Mouse (Mus musculus) erythroid progenitor cell, adult 5-6 weeks (primary cell): Measurements from ENCODE around the gene Slamf7. TPM values are rescaled to one million over a fixed set of nuclear protein-coding genes. Genes with fewer than 3 reads are reported as not detected.
"Not testable (repeated sequence)": the region's sequence is repeated elsewhere in the genome, so short reads cannot be mapped to it uniquely, and the experiment has no call there.

Experiments
- ATAC-seq: replicated peaks from 2 replicates; pipeline ENCODE4 v1.8.0; 2016; ENCODE audit warnings: moderate number of reproducible peaks, mild to moderate bottlenecking, moderate TSS enrichment, inconsistent platforms; ENCODE audit not compliant: poor library complexity, low FRiP score, severe bottlenecking
- total RNA-seq, 2 experiments: library from RNA; stranded (forward) in 1 of 2; stranded (reverse) in 1 of 2; fragments of 150-400 nt in 1 of 2; fragments of 186-747, 209-891 nt in 1 of 2; gene quantifications; 2 replicates each; pipeline versions ENCODE4 v1.2.3 to v1.2.4; 2015 to 2017; ENCODE audit warnings: low replicate concordance in 2 of 2

Slamf7 gene
- total RNA-seq (2015; ENCODE audit: low replicate concordance), result 6.8 and 7.5 TPM in 2 replicates
- total RNA-seq (2017; ENCODE audit: low replicate concordance), result 4.7 and 16.6 TPM in 2 replicates

DNA sequence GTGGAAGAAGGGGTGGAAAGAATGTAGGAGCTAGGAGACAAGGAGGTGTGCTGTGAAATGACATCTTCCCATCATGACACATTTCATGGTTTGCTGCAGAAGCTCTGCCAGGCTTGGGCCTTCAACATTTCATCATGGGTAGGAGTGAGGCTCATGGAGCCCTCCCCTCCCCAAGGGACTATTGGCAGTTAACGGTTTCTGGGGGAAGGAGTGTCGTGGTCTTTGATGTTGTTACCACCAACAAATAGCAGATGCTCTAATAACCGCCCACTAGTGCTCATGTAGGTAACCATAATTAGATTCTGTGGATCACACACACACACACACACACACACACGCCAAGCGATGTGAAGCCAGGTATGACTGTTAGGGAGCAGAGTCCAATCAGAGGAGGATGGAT lies at the start of gene Slamf7:
Slamf7 (minus strand) TSS at position 302 of the 400 bp plus-strand sequence.
- no peak for ATAC-seq

DNA sequence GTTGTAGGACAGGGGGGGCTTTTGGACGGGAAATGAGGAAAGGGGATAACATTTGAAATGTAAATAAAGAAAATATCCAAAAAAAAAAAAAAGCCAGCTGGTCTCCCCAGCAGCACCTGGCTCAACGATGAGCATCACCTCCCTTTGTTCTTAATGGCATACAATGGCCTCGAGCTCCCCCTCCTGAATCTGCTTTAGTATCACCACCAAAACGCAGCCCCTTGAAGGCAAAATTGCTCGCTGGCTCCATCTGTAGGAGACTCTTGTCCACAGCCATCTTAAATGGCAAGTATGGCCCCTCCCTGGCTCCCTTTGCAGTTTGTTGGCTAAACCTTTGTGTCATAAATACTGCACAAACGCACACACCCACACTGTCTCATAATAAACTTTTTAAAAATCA lies 46.1 kb upstream of the Slamf7 start:
- ATAC-seq, result no peak

- no peak for ATAC-seq
These were observed 41.1 kb upstream of the Slamf7 start for GRCm38 (mm10) chr1:171693918-171694317.

GRCm38 (mm10) chr1:171687320-171687719 lies 34.5 kb upstream of the Slamf7 start:
- ATAC-seq, result no peak

DNA sequence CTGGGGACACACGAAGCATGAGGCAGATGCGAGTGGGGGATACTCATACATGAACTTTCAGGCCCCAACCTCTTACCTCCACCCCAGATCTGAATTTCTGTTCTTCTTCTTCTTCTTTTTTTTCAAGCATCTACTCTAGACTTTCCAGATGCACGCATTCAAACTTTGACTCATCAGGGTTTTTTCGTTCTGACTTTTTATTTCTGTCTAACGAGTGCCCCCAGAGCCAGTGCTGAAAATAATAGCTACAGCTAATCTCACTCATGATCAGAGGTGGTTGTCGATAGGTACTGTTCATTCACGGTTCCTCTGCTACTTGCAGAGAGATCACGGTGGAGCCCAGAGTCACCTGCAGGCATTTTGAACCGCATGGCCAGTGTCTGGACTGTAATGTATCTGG lies 32.1 kb upstream of the Slamf7 start:
- ATAC-seq, result no peak

- ATAC-seq, result no peak
These were observed 28.9 kb upstream of the Slamf7 start, which contains the start of gene Cd48 for GRCm38 (mm10) chr1:171681531-171682299. Gene Cd48 (plus strand): TSS chr1:171682009.

DNA sequence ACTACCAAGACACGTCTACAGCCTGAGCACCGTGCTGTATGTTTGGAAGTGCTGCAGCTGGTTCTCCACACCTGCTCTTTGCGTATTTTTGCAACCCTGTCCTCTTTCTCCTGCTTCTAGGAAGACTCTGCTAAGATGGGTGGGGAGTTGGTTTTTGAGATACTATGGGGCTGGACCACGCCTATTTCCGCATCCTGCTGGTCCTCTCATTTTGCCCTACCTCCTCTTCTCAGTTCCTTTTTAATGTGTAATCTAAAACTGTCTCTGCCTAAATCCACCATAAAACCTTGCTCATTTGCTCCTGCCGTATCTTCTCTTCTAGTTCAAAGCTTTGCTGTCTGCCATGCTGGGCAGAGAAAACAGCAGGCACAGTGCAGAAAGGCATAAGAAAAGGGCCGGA lies 28.2 kb upstream of the Slamf7 start:
- ATAC-seq, result no peak

- no peak for ATAC-seq
These were observed 24.9 kb upstream of the Slamf7 start for GRCm38 (mm10) chr1:171677721-171678120.

DNA sequence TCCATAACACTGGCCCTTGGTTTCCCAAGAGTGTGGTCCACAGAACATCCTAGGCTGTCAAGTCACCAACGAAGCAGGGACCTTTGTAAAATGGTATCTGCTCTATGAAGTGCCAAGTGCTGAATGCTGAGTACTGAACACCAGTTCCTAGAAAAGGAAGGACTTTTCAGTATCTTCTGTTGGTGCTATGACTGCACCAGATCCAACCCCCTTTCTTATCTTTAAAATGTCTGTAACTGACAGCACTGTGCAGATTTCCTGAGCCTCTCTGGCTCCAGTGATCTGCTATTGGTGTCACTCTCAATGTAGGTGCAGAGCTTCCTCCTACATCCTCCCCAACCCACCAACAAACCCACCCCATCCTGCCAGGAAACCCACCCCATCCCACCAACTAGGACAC lies 21.6 kb upstream of the Slamf7 start:
- ATAC-seq, result no peak

- ATAC-seq, result no peak
These were observed 20.1 kb upstream of the Slamf7 start for GRCm38 (mm10) chr1:171672854-171673475.

- not testable (repeated sequence) for ATAC-seq
These were observed 19.6 kb upstream of the Slamf7 start for GRCm38 (mm10) chr1:171672451-171672850.

- no peak for ATAC-seq
These were observed 14.3 kb upstream of the Slamf7 start for GRCm38 (mm10) chr1:171667160-171667559.

GRCm38 (mm10) chr1:171666350-171666749 lies 13.5 kb upstream of the Slamf7 start:
- no peak for ATAC-seq

DNA sequence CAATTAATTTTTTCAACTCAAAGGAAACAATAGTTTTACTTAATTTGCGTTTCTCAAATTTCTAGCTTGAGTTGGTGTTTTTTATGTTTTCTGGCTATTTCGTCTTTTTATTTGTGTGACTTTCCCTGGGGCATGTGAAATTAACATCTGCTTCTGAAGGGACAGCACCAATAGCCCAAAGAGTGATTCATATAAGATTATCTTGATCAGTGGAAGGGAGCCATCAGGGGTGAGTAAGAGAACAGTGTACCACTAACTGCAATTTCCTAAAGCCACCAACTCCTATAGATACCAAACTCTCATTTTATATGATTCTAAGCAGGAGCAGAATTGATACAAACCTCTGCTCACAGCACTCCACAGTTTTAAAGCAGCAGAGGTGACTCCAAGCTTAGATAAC lies 10.9 kb upstream of the Slamf7 start:
- no peak for ATAC-seq

DNA sequence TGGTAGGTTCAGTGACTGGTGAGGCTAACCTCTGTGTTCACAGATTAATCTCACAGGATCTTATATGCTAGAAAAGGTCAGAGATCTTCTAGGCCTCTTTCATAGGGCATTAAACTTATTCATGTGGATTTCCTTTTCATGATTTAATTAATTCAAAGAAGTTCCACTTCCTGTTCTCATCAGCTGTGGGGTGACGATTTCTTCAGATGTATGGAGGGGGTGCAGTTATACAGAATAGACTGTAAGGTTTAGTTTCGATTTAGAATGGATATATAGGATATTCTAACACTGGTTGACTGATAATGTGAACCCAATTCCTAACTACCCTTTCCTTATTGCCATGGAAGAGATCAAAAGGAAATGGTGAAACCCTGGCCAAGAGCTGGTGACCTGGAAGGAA lies 8.6 kb upstream of the Slamf7 start:
- ATAC-seq, result no peak

DNA sequence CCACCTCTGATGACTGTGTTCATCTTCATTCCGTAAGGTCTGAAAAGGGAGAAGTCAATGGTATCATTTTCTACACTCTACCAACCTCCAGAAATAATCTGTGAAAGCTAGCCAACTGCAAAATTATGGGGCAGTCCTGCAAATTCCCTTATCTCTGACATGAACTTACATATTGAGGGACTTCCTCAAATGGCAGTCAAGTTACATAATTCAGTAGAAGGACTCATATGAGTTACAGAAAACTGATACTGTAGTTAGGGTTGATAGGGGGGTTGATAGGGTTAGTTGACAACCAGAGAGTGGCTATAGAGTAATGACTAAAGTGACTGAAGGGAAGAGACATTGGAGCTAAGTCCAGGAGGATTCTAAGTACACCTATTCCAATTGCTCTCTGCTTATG lies 7.6 kb upstream of the Slamf7 start:
- no peak for ATAC-seq

DNA sequence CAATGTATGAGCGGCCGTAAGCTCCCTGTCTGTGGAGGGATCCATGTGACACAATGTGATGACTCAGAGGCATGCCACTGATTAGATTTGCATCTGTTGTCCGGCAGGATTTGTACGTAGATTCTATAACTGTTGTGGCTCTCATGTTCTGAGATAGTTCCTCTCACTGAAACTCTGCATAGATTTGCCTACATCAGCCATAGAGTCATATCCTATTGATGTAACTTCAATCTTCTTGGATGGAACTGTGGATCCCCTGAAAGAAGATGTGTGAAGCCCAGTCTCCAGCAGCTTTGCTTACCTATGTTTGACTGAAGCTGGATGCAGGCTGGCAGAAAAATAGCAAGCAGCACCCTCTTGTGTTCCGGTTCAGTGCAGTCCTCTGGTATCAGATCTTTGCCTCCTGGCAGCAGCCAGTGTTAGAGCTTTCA lies 5.7 kb upstream of the Slamf7 start:
- no peak for ATAC-seq

DNA sequence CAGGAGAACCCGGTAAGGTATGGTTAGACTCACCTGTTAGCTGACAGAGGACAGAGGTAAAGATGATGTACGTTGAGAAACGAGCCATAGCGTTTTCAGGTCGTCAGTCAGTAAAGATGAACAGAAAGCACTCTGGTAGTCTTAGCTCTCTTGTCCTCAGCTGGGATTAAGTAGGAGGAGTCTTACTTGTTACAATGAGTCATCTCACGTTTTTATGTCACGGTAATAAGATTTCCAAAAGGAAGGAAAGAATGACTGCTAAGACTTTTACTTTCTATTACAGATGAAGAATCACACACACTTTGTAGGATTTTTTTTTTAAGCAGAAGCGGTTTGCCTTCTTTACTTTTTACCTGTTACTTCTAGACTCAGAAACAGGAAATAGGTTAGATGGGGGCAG lies 4.0 kb downstream of the Slamf7 start:
- no peak for ATAC-seq

DNA sequence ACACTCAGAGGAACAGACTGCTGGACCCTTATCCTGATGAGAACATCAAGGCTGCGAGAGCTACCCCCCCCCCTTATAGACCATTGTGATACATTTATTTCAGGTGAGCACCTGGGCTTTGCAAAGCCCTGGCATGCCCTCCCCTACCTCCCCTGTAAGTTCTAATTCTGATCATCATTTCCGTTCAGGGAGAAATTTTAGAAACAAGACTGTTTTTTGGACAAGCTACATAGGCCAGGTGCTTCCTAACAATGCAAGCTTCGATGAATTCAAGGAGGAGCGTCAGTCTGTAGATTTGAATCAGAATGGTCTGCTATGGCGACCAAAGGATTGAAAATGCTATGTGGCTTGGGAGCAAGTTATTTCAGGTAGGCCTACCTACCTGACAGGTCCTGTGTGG lies 5.1 kb downstream of the Slamf7 start:
- ATAC-seq, result no peak

DNA sequence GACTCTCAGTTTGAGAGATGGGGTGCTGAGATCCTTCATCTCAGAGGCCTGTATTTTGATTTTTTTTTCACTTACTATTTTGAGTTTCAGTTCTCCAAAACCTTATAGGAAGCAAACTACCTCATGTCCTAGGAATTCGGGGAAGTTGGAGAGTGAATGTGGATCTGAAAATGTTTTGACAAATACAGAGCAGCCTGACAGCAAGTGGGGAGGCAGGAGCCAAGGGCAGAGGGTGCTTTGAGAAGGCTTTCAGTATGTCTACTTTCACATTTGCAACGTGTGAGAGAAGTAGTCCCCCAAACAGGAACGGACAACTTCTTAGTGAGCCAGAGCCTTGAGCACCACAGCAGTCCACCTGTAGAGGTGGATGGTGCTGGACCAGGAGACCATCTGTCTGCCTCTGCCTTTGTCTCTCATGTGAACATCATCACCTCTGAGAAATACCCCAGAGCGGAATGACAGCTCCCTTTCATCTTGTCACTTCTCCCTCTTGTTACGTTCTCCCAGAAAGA lies 6.3 kb downstream of the Slamf7 start:
- ATAC-seq, result no peak

- no peak for ATAC-seq
These were observed 9.2 kb downstream of the Slamf7 start for GRCm38 (mm10) chr1:171643612-171644011.
